Mouse (Mus musculus) left cerebral cortex, adult 8-10 months (tissue): ENCODE data around the gene Glyatl3. TPM values are rescaled to one million over a fixed set of nuclear protein-coding genes. Genes with fewer than 3 reads are reported as not detected.

Source experiments
- DNase-seq, 2 experiments: peaks; one replicate each; pipeline ENCODE4 v3.0.0; 2022; ENCODE audit warnings: low spot score in 2 of 2
- total RNA-seq, 4 experiments: library from RNA; stranded (reverse); gene quantifications; 2 replicates each; pipeline ENCODE4 v1.2.4; 2022

Glyatl3 gene
- total RNA-seq, 4 experiments from 2014 or later, result not detected

GRCm38 (mm10) chr17:40868952-40869747 is 45.0 kb downstream of the Glyatl3 start:
- DNase-seq, result no peak

- no peak for DNase-seq
These were observed 59.1 kb downstream of the Glyatl3 start for GRCm38 (mm10) chr17:40855065-40855464.

Other genes with a start within 250 kb of the Glyatl3 start
- gene Esp1, start 187.2 kb downstream of the Glyatl3 start, total RNA-seq, result not detected
- not detected for gene Crisp2, start 107.3 kb downstream of the Glyatl3 start, total RNA-seq
- gene Rhag, start 103.2 kb downstream of the Glyatl3 start, total RNA-seq, result not detected
- gene 9130008F23Rik, start 33.8 kb downstream of the Glyatl3 start, total RNA-seq, result under 1 TPM in 1 of 4 experiments, not detected in 3; 0.26 TPM
- gene Mut, start 20.3 kb upstream of the Glyatl3 start, total RNA-seq, result 10 to 100 TPM; 50.0 to 54.6 (median 50.6) TPM
- gene Cenpq, start 20.7 kb upstream of the Glyatl3 start, total RNA-seq, result 1 to 10 TPM; 3.8 to 4.7 (median 4.3) TPM